Mouse (Mus musculus) limb, embryonic 11.5 days (tissue): Measurements from ENCODE around the gene Gbe1. TPM values are rescaled to one million over a fixed set of nuclear protein-coding genes. Genes with fewer than 3 reads are reported as not detected.

Source experiments
- ATAC-seq: fragments of 200-750 bp; cut with Nextera tagmentation; 2 replicates; pipeline ENCODE4 v1.8.0; 2017; ENCODE audit warnings: low read depth; ENCODE audit not compliant: insufficient number of reproducible peaks, low FRiP score, low TSS enrichment
- DNase-seq: peaks from one replicate; pipeline ENCODE4 v3.0.0-alpha.2; 2015; ENCODE audit warnings: low spot score
- H3K27ac ChIP-seq: fragments of 300-500 bp; sonication (generic); replicated peaks from 2 replicates; pipeline ENCODE4 v1.5.1; 2014; ENCODE audit warnings: low read depth, mild to moderate bottlenecking, low read length
- H3K27me3 ChIP-seq: fragments of 300-500 bp; sonication (generic); 2 replicates; pipeline ENCODE4 v1.6.1; 2014; ENCODE audit warnings: mild to moderate bottlenecking, low read length, mixed read lengths; ENCODE audit not compliant: control insufficient read depth, insufficient read depth
- H3K36me3 ChIP-seq: fragments of 300-500 bp; sonication (generic); 2 replicates; pipeline ENCODE4 v1.6.1; 2014; ENCODE audit warnings: mild to moderate bottlenecking, low read length, moderate library complexity, mixed read lengths; ENCODE audit not compliant: control insufficient read depth, insufficient read depth
- H3K4me1 ChIP-seq: fragments of 300-500 bp; sonication (generic); 2 replicates; pipeline ENCODE4 v1.6.1; 2014; ENCODE audit warnings: low read length, mixed read lengths; ENCODE audit not compliant: control insufficient read depth, insufficient read depth
- H3K4me2 ChIP-seq: fragments of 300-500 bp; sonication (generic); 2 replicates; pipeline ENCODE4 v1.6.1; 2014; ENCODE audit warnings: low read depth, mild to moderate bottlenecking, moderate library complexity; ENCODE audit not compliant: severe bottlenecking
- H3K4me3 ChIP-seq: fragments of 300-500 bp; sonication (generic); 2 replicates; pipeline ENCODE4 v1.5.1; 2014; ENCODE audit warnings: low read depth, low read length
- H3K9ac ChIP-seq: fragments of 300-500 bp; sonication (generic); 2 replicates; pipeline ENCODE4 v1.6.1; 2014; ENCODE audit warnings: mild to moderate bottlenecking, low read length
- H3K9me3 ChIP-seq: fragments of 300-500 bp; sonication (generic); 2 replicates; pipeline ENCODE4 v1.6.1; 2016; ENCODE audit warnings: low read length; ENCODE audit not compliant: control insufficient read depth
- WGBS: fragments of 180-500 bp; shearing (Covaris S2); extraction: QIAGEN DNeasy Blood & Tissue Kit; methylation state at CpG from one replicate; pipeline ENCODE4 v1.1.7; 2014; 5-methylcytosine and 5-hydroxymethylcytosine counted together
- polyA plus RNA-seq: library from polyadenylated mRNA; unstranded; fragments of >200 nt; fragmentation: Nextera tagmentation; extraction: Ambion mirVana; gene quantifications from 2 replicates; pipeline ENCODE4 v1.2.1, GENCODE M21; 2014

The Gbe1 gene
- polyA plus RNA-seq, 1 experiment from 2014 or later: 26.0 TPM

DNA sequence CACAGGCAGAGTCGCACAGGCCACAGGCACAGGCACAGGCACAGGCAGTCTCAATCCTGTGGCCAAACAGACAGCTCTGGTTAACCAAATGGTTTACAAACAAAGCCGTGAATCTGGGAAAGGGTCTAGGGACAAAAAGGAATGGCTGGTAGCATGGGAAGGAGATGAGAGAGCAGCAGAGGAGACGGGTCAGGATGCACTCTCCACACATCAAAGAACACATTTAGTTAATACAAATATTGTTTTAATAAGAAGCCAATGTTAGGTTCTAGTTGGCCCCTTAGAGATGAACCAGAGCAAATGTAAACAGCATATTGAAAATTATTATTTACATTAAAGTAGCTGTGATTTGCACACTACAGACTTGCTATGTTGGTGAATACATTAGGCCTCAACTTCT lies 166.7 kb downstream of the Gbe1 start:
- Histone ChIP-seq H3K4me1 (no peaks in the 10 kb centered on the region), H3K27me3 (no peaks in the 10 kb centered on the region), H3K4me2 (no peak overlapping the region), H3K9me3 (no peaks in the 10 kb centered on the region), H3K36me3 (no peaks in the 10 kb centered on the region), H3K27ac (no peak overlapping the region), H3K9ac (no peak overlapping the region), H3K4me3 (no peak overlapping the region)
- WGBS: 92% methylated on average over 3 of the region's 3 CpGs
- DNase-seq (no peak), ATAC-seq (no peak)

DNA sequence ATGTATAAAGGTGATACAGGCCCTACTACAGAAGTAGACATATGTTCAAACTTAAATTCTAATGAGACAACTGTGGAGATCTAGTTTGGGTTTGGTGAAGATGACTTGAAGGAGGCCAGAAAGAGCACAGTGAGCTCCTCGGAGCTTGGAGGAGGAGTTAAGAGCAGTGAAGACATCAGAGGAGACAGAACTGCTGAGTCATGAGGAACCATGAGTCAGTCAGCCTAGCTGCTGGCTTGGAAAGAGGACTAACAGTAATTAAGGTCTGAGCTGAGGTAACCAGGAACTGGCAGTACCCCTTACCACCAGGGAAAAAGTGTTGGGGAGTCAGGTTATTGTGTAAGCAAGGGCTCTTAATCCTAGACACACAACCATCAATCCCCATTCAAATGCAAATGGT lies 192.7 kb downstream of the Gbe1 start:
- Histone ChIP-seq H3K27me3 (no peaks in the 10 kb centered on the region), H3K36me3 (no peaks in the 10 kb centered on the region), H3K4me2 (no peak overlapping the region), H3K4me3 (no peak overlapping the region), H3K4me1 (no peaks in the 10 kb centered on the region), H3K9me3 (no peaks in the 10 kb centered on the region), H3K27ac (no peak overlapping the region), H3K9ac (no peak overlapping the region)
- WGBS: 82% methylated on average over 1 of the region's 1 CpGs
- ATAC-seq (no peak), DNase-seq (no peak)

DNA sequence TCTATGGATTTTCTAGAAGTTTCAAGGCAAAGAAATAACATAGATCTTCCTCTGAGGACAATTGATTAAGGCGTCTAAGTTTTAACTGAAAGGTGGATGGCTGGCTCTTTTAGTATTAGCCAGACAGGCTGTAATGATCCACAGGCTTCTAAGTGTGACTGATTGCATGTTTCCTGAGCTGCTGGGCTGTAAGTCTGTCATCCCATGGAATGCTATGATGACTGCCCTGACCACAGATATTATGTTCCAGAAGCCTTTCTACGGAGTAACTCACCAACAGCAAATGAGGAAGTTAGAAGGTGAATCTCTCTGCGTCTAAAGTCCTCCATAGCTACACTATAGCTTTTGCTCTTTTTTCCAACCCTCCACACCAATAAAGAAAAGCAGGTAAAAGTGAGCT lies 197.2 kb downstream of the Gbe1 start:
- no peak overlapping the region for H3K9ac ChIP-seq

DNA sequence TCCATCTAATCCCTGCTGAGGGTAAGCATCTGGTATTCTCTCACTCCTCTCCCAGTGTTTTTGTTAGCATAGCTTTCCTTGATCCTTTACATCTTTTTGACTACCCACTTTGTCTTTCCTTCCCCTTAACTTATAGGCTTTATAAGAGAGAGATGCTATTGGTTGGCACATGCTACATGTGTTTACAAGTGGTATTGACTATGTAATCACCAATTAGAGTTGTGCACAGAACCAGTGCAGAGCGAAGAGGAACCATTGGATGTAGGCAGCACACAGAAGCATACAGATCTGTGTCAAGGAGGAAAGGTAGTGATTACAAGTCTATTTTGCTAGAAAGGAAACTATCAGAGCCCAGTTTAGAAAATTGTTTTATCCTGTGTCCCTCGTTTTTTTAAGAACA lies 209.1 kb downstream of the Gbe1 start:
- WGBS: 74% methylated on average over 2 of the region's 2 CpGs
- Histone ChIP-seq H3K4me3 (no peak overlapping the region), H3K27me3 (no peaks in the 10 kb centered on the region), H3K4me2 (no peak overlapping the region), H3K4me1 (0 out of 2 replicates have a peak, but pooled peaks cover 3% of the 10 kb centered on the region), H3K36me3 (no peaks in the 10 kb centered on the region), H3K27ac (no peak overlapping the region), H3K9me3 (no peaks in the 10 kb centered on the region), H3K9ac (no peak overlapping the region)
- DNase-seq (no peak), ATAC-seq (no peak)

More for the DNA sequence above, 197.2 kb downstream of the Gbe1 start:
- ATAC-seq (no peak), DNase-seq (no peak)
- Histone ChIP-seq H3K4me2 (no peak overlapping the region), H3K27me3 (no peaks in the 10 kb centered on the region), H3K9me3 (no peaks in the 10 kb centered on the region), H3K27ac (no peak overlapping the region), H3K4me1 (no peaks in the 10 kb centered on the region), H3K36me3 (no peaks in the 10 kb centered on the region), H3K4me3 (no peak overlapping the region)
- WGBS: 85% methylated on average over 3 of the region's 3 CpGs

DNA sequence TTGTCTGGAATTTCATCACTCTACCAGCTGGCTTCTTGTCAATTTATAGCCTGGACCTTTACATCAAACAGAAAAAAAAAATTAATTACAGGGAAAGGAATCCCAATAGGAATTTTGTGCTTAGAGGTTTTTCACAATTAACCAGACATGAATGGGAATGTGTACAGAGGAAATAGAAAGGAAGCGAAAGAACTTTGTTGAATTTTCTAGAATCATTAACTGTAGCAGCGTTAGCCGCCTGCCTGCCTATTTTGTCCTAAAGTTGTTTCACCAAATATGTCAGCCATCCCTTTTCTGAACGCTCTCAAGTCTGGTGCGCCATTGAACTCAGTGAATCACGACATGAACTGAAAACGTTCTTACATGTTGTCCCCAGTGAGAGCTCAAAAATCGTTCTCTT lies 209.8 kb downstream of the Gbe1 start:
- WGBS: 66% methylated on average over 8 of the region's 8 CpGs
- no peak overlapping the region for H3K4me2 ChIP-seq
- H3K4me3 ChIP-seq: no peak overlapping the region
- no peak overlapping the region for H3K27ac ChIP-seq
- no peaks in the 10 kb centered on the region for H3K27me3 ChIP-seq
- H3K9me3 ChIP-seq: no peaks in the 10 kb centered on the region
- ATAC-seq (no peak), DNase-seq (no peak)
- 0 out of 2 replicates have a peak, but pooled peaks cover 3% of the 10 kb centered on the region for H3K4me1 ChIP-seq
- no peaks in the 10 kb centered on the region for H3K36me3 ChIP-seq
- no peak overlapping the region for H3K9ac ChIP-seq

DNA sequence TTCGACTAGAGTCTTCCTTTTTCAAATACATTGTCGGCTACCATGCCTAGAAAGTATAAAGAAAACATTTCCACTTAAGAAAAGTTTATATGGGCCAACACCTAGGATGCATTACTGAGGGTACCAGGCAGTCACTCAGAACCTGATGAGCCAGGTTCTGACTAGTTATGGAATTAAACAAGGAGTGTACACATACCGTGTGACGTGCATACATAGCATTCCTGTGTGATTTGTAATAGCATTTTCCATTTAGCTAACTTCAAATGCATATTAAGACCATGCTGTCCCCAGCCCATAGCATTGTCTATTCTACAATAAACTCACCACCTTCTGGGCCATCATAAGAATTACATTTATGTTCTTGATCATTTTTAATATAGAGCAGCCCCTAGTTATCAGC lies 210.5 kb downstream of the Gbe1 start:
- Histone ChIP-seq H3K36me3 (no peaks in the 10 kb centered on the region), H3K4me2 (no peak overlapping the region), H3K27ac (no peak overlapping the region), H3K4me3 (no peak overlapping the region), H3K9ac (no peak overlapping the region), H3K27me3 (no peaks in the 10 kb centered on the region), H3K4me1 (0 out of 2 replicates have a peak, but pooled peaks cover 3% of the 10 kb centered on the region), H3K9me3 (no peaks in the 10 kb centered on the region)
- no peak for DNase-seq
- ATAC-seq: no peak
- 94% methylated on average over 4 of the region's 4 CpGs for WGBS

DNA sequence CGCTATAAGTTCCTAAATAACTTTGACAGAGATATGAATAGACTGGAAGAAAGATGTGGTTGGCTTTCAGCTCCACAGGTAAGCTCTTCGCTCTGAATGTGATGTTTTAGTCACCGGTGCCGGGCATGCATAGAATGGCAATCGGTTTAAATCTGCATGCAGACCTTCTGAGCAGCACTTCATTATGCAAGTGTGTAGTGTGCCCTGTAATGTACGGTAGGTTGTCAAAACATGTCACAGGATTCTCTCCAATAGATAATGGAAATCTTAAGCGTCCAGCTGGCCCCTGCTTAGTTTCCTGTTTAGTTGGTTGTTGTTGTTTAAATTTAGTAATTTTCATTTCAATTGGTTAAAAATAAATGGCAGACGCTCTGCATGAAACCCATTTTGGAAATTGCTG lies 213.5 kb downstream of the Gbe1 start:
- no peaks in the 10 kb centered on the region for H3K27me3 ChIP-seq
- H3K36me3 ChIP-seq: no peaks in the 10 kb centered on the region
- H3K4me3 ChIP-seq: no peak overlapping the region
- H3K27ac ChIP-seq: no peak overlapping the region
- H3K4me1 ChIP-seq: 0 out of 2 replicates have a peak, but pooled peaks cover 3% of the 10 kb centered on the region
- 95% methylated on average over 8 of the region's 8 CpGs for WGBS
- DNase-seq (no peak), ATAC-seq (no peak)
- H3K4me2 ChIP-seq: no peak overlapping the region
- H3K9me3 ChIP-seq: no peaks in the 10 kb centered on the region
- no peak overlapping the region for H3K9ac ChIP-seq

DNA sequence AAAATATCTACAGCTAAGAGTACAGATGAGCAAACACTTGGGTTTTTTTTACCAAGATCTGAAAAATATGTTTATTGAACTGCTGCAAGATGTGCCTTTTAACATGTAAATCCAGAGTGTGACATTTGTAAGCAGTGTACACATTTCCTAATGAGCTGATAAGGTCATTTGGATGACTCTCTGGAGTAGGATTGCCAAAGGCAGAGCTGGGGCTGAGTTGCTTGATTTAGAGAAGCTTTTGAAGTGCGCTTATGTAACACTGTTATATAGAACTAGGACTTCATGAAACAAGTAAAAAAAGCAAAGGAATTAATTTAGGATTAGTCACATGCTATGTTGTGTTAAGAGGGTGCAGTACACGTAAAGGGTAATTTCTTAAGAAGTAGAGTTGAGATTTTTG lies 221.5 kb downstream of the Gbe1 start:
- Histone ChIP-seq H3K4me1 (no peaks in the 10 kb centered on the region), H3K27ac (no peak overlapping the region), H3K4me3 (no peak overlapping the region), H3K9ac (no peak overlapping the region), H3K4me2 (no peak overlapping the region), H3K36me3 (no peaks in the 10 kb centered on the region), H3K9me3 (no peaks in the 10 kb centered on the region), H3K27me3 (no peaks in the 10 kb centered on the region)
- ATAC-seq (no peak), DNase-seq (no peak)
- 87% methylated on average over 2 of the region's 2 CpGs for WGBS

DNA sequence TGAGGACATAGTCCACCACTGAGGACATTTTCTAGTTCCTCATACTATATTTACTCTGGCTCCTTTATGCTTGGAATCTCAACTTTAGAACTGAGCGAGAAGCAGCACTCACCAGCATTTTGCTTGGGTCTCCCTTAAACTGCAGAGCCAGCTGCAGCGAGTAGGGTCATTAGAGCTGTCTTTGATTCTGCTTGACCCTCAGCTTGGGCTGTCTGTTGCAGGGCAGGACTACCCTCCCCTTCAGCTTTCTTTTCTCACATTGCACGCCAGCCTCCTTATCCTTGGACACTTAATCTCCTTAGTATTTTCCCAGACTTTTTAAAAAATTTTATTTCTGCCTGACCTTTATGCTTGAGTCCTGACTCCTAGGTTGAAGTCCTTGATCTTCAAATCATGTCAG lies 237.1 kb downstream of the Gbe1 start:
- Histone ChIP-seq H3K9me3 (no peaks in the 10 kb centered on the region), H3K27me3 (no peaks in the 10 kb centered on the region), H3K4me3 (no peak overlapping the region), H3K4me2 (no peak overlapping the region), H3K36me3 (no peaks in the 10 kb centered on the region), H3K9ac (no peak overlapping the region), H3K4me1 (no peaks in the 10 kb centered on the region), H3K27ac (no peak overlapping the region)
- DNase-seq (no peak), ATAC-seq (no peak)
- WGBS: 41% methylated on average over 3 of the region's 3 CpGs
